ENCODE assay signal across 8 mouse cellular contexts in the genomic region with DNA sequence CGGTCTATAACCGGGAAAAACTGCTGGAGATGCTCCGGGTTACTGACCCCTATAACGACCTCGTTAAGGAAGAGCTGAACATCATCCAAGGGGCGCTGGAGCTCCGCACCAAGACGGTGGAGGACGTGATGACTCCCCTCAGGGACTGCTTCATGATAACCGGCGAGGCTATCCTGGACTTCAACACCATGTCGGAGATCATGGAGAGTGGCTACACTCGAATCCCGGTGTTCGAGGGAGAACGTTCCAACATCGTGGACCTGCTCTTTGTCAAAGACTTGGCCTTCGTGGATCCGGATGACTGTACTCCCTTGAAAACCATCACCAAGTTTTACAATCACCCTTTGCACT. TPM values are rescaled to one million over a fixed set of nuclear protein-coding genes. Genes with fewer than 3 reads are reported as not detected.
DNase-seq lines count a peak whose midpoint lies in the region; ATAC-seq and TF ChIP-seq lines count a peak whose summit lies in the region.

No protein-coding gene starts in this region.

- H3K79me2 ChIP-seq in CH12.LX (replicated peaks; ENCODE audit: control insufficient read depth, extremely low read depth, insufficient read depth, poor library complexity, severe bottlenecking), result no peaks in the 10 kb centered on the region

- peak overlapping the region; percentile 38 for H3K4me2 ChIP-seq in CH12.LX (ENCODE audit: insufficient read depth, low read depth, poor library complexity, severe bottlenecking)
- H3K4me2 ChIP-seq in embryonic facial prominence, embryonic 11.5 days (ENCODE audit: low read depth, low read length), result peak overlapping the region; percentile 98
- peak overlapping the region; percentile 75 for H3K4me2 ChIP-seq in hindbrain, embryonic 16.5 days (ENCODE audit: low read length)
- H3K4me2 ChIP-seq in midbrain, embryonic 12.5 days (replicated peaks), result peak overlapping the region; percentile 96

- TF ChIP-seq CTCF in CH12.LX (conservative IDR thresholded peaks at IDR 0.05 in 1 of 2, IDR thresholded peaks at IDR 0.05 in 1 of 2; ENCODE audit: low read depth in 2 of 2, low read length in 2 of 2), result no peak

- 1% methylated on average over 19 of the region's 19 CpGs for WGBS in embryonic facial prominence, embryonic 11.5 days
- 1% methylated on average over 19 of the region's 19 CpGs for WGBS in hindbrain, embryonic 16.5 days
- WGBS in midbrain, embryonic 12.5 days, result 1% methylated on average over 19 of the region's 19 CpGs

- no peak overlapping the region for H3K9ac ChIP-seq in CH12.LX (ENCODE audit: insufficient read depth, low read depth)
- no peak overlapping the region for H3K9ac ChIP-seq in embryonic facial prominence, embryonic 11.5 days (replicated peaks; ENCODE audit: low read length)
- peak overlapping the region; percentile 95 for H3K9ac ChIP-seq in hindbrain, embryonic 16.5 days (ENCODE audit: low read depth, low read length)
- H3K9ac ChIP-seq in midbrain, embryonic 12.5 days (replicated peaks), result peak overlapping the region; percentile 76; the same call in 1 of the 2 replicates

- H3K4me3 ChIP-seq in CH12.LX (replicated peaks in 1 of 3; ENCODE audit: low read depth in 2 of 3, low read length in 2 of 3, poor library complexity in 1 of 3), result no peak overlapping the region
- H3K4me3 ChIP-seq in embryonic facial prominence, embryonic 11.5 days (ENCODE audit: low read depth, low read length), result peak overlapping the region; percentile 78
- peak overlapping the region; percentile 91 for H3K4me3 ChIP-seq in hindbrain, embryonic 16.5 days (ENCODE audit: low read length)
- peak overlapping the region; percentile 67 for H3K4me3 ChIP-seq in midbrain, embryonic 12.5 days

- no peak for TF ChIP-seq RAD21 in CH12.LX (IDR thresholded peaks at IDR 0.05; ENCODE audit: low read depth, low read length)

- peaks cover 0 to 1% of the 10 kb centered on the region in 2 experiments for H3K36me3 ChIP-seq in CH12.LX (replicated peaks in 1 of 2; ENCODE audit: control insufficient read depth in 1 of 2, insufficient read depth in 1 of 2, low read length in 1 of 2)
- H3K36me3 ChIP-seq in embryonic facial prominence, embryonic 11.5 days (replicated peaks; ENCODE audit: control insufficient read depth, insufficient read depth, low read depth, low read length), result no peaks in the 10 kb centered on the region
- no peaks in the 10 kb centered on the region for H3K36me3 ChIP-seq in hindbrain, embryonic 16.5 days (ENCODE audit: control insufficient read depth, insufficient read depth, low read length)
- H3K36me3 ChIP-seq in midbrain, embryonic 12.5 days, result no peaks in the 10 kb centered on the region

- DNase-seq in kidney, adult 18-20 months, result peak; percentile 44
- no peak for DNase-seq in kidney, postnatal 4 days
- no peak for DNase-seq in CH12.LX (ENCODE audit: extremely low read depth)
- peak; percentile 33 for DNase-seq in embryonic facial prominence, embryonic 11.5 days (ENCODE audit: low spot score)
- DNase-seq in natural killer cell, adult 2 months (ENCODE audit: low spot score in 2 of 2), result no peak
- no peak for DNase-seq in kidney, adult 9 months

- no peaks in the 10 kb centered on the region for H3K9me3 ChIP-seq in CH12.LX (replicated peaks; ENCODE audit: low read length)
- no peaks in the 10 kb centered on the region for H3K9me3 ChIP-seq in embryonic facial prominence, embryonic 11.5 days (replicated peaks; ENCODE audit: control insufficient read depth, low read length)
- H3K9me3 ChIP-seq in hindbrain, embryonic 16.5 days (ENCODE audit: control insufficient read depth, low read length), result no peaks in the 10 kb centered on the region
- no peaks in the 10 kb centered on the region for H3K9me3 ChIP-seq in midbrain, embryonic 12.5 days

- H3K4me1 ChIP-seq in CH12.LX (ENCODE audit: control insufficient read depth in 1 of 2, insufficient read depth in 2 of 2), result peaks cover 19 to 23% of the 10 kb centered on the region in 2 experiments
- no peaks in the 10 kb centered on the region for H3K4me1 ChIP-seq in embryonic facial prominence, embryonic 11.5 days (ENCODE audit: control insufficient read depth, insufficient read depth, low read length)
- peaks cover 27% of the 10 kb centered on the region for H3K4me1 ChIP-seq in hindbrain, embryonic 16.5 days (ENCODE audit: control insufficient read depth, insufficient read depth, low read depth, low read length)
- H3K4me1 ChIP-seq in midbrain, embryonic 12.5 days, result peaks cover 29% of the 10 kb centered on the region

- H3K27ac ChIP-seq in CH12.LX (ENCODE audit: insufficient read depth, low read depth), result no peak overlapping the region
- H3K27ac ChIP-seq in embryonic facial prominence, embryonic 11.5 days (replicated peaks; ENCODE audit: low read depth, low read length), result no peak overlapping the region
- H3K27ac ChIP-seq in hindbrain, embryonic 16.5 days (ENCODE audit: low read depth, low read length), result no peak overlapping the region
- no peak overlapping the region for H3K27ac ChIP-seq in midbrain, embryonic 12.5 days (replicated peaks)

- in situ Hi-C loops in CH12.LX (cut with MboI; ENCODE audit: low pct_ligation_motif_present, low pct_unique_long_range_greater_than_20kb, low sequenced_read_pairs), result loop anchor here (5.0 to 10.0 kb wide), 2 partner anchors 109 to 222 kb away; no protein-coding TSS in a partner anchor

- no peak for TF ChIP-seq EP300 in CH12.LX (IDR thresholded peaks at IDR 0.05; ENCODE audit: low read length)

- H3K27me3 ChIP-seq in CH12.LX (replicated peaks), result no peaks in the 10 kb centered on the region
- H3K27me3 ChIP-seq in embryonic facial prominence, embryonic 11.5 days (ENCODE audit: control insufficient read depth, insufficient read depth, low read length), result peaks cover 2% of the 10 kb centered on the region; the same call in 1 of the 2 replicates
- no peaks in the 10 kb centered on the region; the same call in 1 of the 2 replicates for H3K27me3 ChIP-seq in hindbrain, embryonic 16.5 days (replicated peaks; ENCODE audit: control insufficient read depth, insufficient read depth, low read length)
- H3K27me3 ChIP-seq in midbrain, embryonic 12.5 days, result peaks cover 39% of the 10 kb centered on the region

- no peak for TF ChIP-seq POLR2A in CH12.LX (IDR thresholded peaks at IDR 0.05; ENCODE audit: low read depth, low read length)

- dilution Hi-C loops in CH12.LX (cut with MboI; ENCODE audit: extremely low pct_ligation_motif_present, extremely low pct_unique_long_range_greater_than_20kb, low sequenced_read_pairs), result no loop called here

- ATAC-seq in embryonic facial prominence, embryonic 11.5 days (replicated peaks; ENCODE audit: insufficient number of reproducible peaks, low FRiP score, low TSS enrichment, low read depth), result no peak
- no peak for ATAC-seq in hindbrain, embryonic 16.5 days
- ATAC-seq in midbrain, embryonic 12.5 days (ENCODE audit: low FRiP score, low read depth), result no peak

TF ChIP-seq in CH12.LX, 34 proteins besides CTCF, POLR2A, EP300 and RAD21:
- no peak for TF ChIP-seq E2F4 (IDR thresholded peaks at IDR 0.05; ENCODE audit: insufficient replicate concordance, low read depth, low read length)

RNA-seq across cellular contexts. Expression of gene Cnnm2, which starts 1.6 kb away (rescaled TPM):
- total RNA-seq in CH12.LX (2012; rRNA removed) (3.1 and 3.7 TPM in 2 replicates), CH12.LX (2014; rRNA removed) (1.8 and 2.4 TPM in 2 replicates)
- polyA plus RNA-seq in CH12.LX (2012; ENCODE audit: insufficient read length, low read depth), result 1.8 and 2.6 TPM in 2 replicates
- 3.6 and 3.8 TPM in 2 replicates for polyA plus RNA-seq in embryonic facial prominence, embryonic 11.5 days (2014; fragmentation: Nextera tagmentation; extraction: Ambion mirVana)
- 5.8 and 6.6 TPM in 2 replicates for polyA plus RNA-seq in hindbrain, embryonic 16.5 days (2015; fragmentation: Nextera tagmentation; extraction: Ambion mirVana)
- 7.2 and 9.2 TPM in 2 replicates for polyA plus RNA-seq in midbrain, embryonic 12.5 days (2016; fragmentation: Nextera tagmentation; extraction: Ambion mirVana)

RNA-seq across cellular contexts. Expression of gene As3mt, which starts 55.7 kb away (rescaled TPM):
- 30.7 and 34.4 TPM in 2 replicates for total RNA-seq in CH12.LX (2012; rRNA removed)
- total RNA-seq in CH12.LX (2014; rRNA removed), result 43.3 and 50.1 TPM in 2 replicates
- 47.7 and 52.1 TPM in 2 replicates for polyA plus RNA-seq in CH12.LX (2012; ENCODE audit: insufficient read length, low read depth)
- 29.3 and 34.6 TPM in 2 replicates for polyA plus RNA-seq in embryonic facial prominence, embryonic 11.5 days (2014; fragmentation: Nextera tagmentation; extraction: Ambion mirVana)
- polyA plus RNA-seq in hindbrain, embryonic 16.5 days (2015; fragmentation: Nextera tagmentation; extraction: Ambion mirVana), result 38.0 and 38.6 TPM in 2 replicates
- 27.0 and 29.9 TPM in 2 replicates for polyA plus RNA-seq in midbrain, embryonic 12.5 days (2016; fragmentation: Nextera tagmentation; extraction: Ambion mirVana)

Comparison
In these comparisons a context has a peak if more than half of its experiments do, and no peak if none do; other contexts are left out.
1. DNase-seq: peak in kidney, adult 18-20 months (single experiment) and embryonic facial prominence, embryonic 11.5 days (single experiment); none in kidney, postnatal 4 days (0 of 2), CH12.LX (single experiment), natural killer cell, adult 2 months (0 of 2) and kidney, adult 9 months (single experiment).
2. H3K4me2 ChIP-seq: peak in every context shown above with its lines; median percentile 98 in embryonic facial prominence, embryonic 11.5 days; 96 in midbrain, embryonic 12.5 days; 75 in hindbrain, embryonic 16.5 days; 38 in CH12.LX.
3. H3K4me3 ChIP-seq: peak in embryonic facial prominence, embryonic 11.5 days (single experiment), hindbrain, embryonic 16.5 days (single experiment) and midbrain, embryonic 12.5 days (single experiment); none in CH12.LX (0 of 3).
4. H3K9ac ChIP-seq: peak in hindbrain, embryonic 16.5 days (single experiment) and midbrain, embryonic 12.5 days (single experiment); none in CH12.LX (single experiment) and embryonic facial prominence, embryonic 11.5 days (single experiment).